Mouse (Mus musculus) large intestine, adult 2 months (tissue): Measurements from ENCODE around the gene Cenpa. TPM values are rescaled to one million over a fixed set of nuclear protein-coding genes. Genes with fewer than 3 reads are reported as not detected.

Source experiments
- DNase-seq: peaks from one replicate; pipeline ENCODE4 v3.0.0-alpha.2; 2012; ENCODE audit warnings: low read depth, low spot score
- WGBS: fragments of 180-500 bp; shearing (Covaris S2); methylation state at CpG from one replicate; pipeline ENCODE4 v1.1.7; 2018; 5-methylcytosine and 5-hydroxymethylcytosine counted together
- polyA plus RNA-seq: library from polyadenylated mRNA; depleted of rRNA; stranded (reverse); fragments of >200 nt; gene quantifications from 2 replicates; pipeline ENCODE4 v1.2.3, GENCODE M21; 2012; rRNA removed

The Cenpa gene
- polyA plus RNA-seq, 1 experiment, result 53.8 TPM

DNA sequence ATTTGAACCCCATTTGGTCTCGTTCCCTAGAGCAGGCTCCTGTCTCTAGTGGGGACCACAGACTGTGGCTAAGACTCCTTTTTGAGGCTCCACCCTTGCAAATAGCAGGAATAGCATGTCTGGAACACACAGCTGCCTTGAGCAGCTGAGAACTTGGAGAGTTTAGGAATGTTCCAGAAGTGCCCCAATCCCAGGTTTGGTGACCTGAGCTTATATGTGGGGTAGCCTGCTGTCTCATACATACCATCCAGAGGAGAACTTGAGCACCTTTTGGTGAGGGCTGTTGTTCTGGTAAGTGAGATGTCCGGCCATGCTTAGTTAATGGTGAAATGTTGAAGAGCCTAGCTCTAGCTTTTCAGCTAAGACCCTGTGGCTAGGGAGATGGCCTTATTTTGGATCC is 49.7 kb downstream of the Cenpa start:
- 88% methylated on average over 2 of the region's 2 CpGs for WGBS

DNA sequence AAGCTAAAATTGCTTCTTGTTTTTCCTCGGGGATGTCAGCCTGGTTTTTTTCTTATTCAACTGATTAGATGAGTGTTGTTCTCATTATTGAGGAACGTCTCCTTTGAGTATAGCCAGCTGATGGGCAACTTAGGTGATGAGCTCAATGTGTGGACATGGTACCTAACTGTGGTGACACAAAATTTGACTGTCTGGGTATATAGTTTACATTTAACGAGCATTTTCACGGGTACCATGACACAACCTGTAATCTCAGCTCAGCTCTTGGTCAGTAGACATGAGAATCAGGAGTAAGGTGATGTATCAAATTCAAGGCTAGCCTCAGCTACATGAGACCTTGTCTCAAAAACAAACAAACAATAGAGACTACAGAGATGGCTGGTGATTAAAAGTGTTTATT is 50.9 kb downstream of the Cenpa start:
- 67% methylated on average over 4 of the region's 4 CpGs for WGBS
- DNase-seq, result no peak

More for the DNA sequence above, 49.7 kb downstream of the Cenpa start:
- DNase-seq, result no peak

DNA sequence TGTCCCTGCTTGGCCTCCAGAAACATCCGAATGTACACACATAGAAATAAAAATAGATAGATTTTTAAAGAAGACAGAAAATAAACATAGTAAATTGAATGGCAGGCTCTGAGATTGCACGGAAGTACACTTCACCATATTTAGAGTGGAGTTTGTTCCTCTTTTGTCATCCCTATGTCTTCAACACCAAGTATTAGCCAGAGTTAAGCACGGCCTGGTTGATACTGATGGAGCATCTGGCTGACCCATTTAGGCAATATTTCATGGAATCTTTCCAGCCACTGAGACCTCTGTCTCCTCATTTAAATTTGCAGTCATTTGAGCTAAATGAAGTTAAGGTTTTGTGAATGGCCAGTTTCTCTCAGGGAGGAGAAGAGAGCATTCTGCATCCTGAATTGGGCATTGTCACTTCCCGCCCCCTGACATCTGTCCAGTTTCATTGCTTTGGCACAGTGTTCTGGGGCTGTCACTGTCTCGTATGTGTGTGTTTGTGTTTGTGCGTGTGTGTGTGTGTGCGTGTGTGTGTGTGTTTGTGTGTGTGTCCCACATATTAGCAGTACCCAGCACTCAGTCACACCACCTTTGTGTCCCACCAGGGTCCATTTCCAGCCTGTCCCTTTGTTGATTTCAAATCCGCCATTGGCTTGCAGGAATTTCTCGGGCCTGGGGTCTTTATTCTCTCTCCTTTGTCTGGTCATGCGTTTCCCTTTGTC is 51.6 kb downstream of the Cenpa start:
- 67% methylated on average over 10 of the region's 10 CpGs for WGBS
- DNase-seq, result no peak

DNA sequence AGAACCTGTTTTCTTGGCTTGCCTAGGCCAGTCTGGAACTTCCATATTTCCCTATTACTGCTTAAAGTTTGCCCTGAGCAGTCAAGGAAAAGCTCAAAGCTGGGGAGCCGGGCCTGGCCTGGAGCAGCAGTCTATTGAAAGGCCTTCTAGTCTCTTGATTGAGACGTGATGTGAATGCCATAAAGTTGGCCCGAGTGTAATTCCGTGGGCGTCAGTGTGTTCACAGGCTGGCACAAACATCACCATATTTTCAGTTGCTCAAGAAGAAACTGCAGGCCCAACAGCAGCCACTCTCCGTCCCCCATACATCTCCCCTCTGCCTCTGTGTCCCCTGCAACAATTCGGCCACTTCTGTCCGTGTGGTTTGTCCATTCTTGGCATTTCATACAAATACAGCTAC is 55.4 kb downstream of the Cenpa start:
- 80% methylated on average over 8 of the region's 8 CpGs for WGBS
- no peak for DNase-seq

Other genes with a start within 250 kb of the Cenpa start
- gene Otof, start 204.8 kb upstream of the Cenpa start, polyA plus RNA-seq, result 0.04 and 0.14 TPM in 2 replicates
- not detected in 2 replicates for gene 1700001C02Rik, start 200.7 kb upstream of the Cenpa start, polyA plus RNA-seq
- gene Cib4, start 120.9 kb upstream of the Cenpa start, polyA plus RNA-seq, result not detected in 2 replicates
- 11.4 and 12.4 TPM in 2 replicates for gene Kcnk3, start 78.6 kb upstream of the Cenpa start, polyA plus RNA-seq
- gene Slc35f6, start 18.8 kb upstream of the Cenpa start, polyA plus RNA-seq, result 49.1 and 76.1 TPM in 2 replicates
- gene Dpysl5, start 44.8 kb downstream of the Cenpa start, polyA plus RNA-seq, result 0.70 and 0.92 TPM in 2 replicates
- gene Mapre3, start 147.9 kb downstream of the Cenpa start, polyA plus RNA-seq, result 25.3 and 26.2 TPM in 2 replicates
- 84.2 and 95.4 TPM in 2 replicates for gene Tmem214, start 201.2 kb downstream of the Cenpa start, polyA plus RNA-seq
- gene Agbl5, start 221.9 kb downstream of the Cenpa start, polyA plus RNA-seq, result 9.1 and 11.9 TPM in 2 replicates
- 317 and 323 TPM in 2 replicates for gene Ost4, start 241.0 kb downstream of the Cenpa start, polyA plus RNA-seq
- 46.7 and 48.6 TPM in 2 replicates for gene Emilin1, start 246.6 kb downstream of the Cenpa start, polyA plus RNA-seq